Mouse (Mus musculus) heart, embryonic 11.5 days (tissue): ENCODE data around the gene Glyat. TPM values are rescaled to one million over a fixed set of nuclear protein-coding genes. Genes with fewer than 3 reads are reported as not detected.
"Not testable (repeated sequence)": the region's sequence is repeated elsewhere in the genome, so short reads cannot be mapped to it uniquely, and the experiment has no call there.

Experiments used
- ATAC-seq: fragments of 200-750 bp; cut with Nextera tagmentation; replicated peaks from 2 replicates; pipeline ENCODE4 v1.8.0; 2017; ENCODE audit warnings: moderate library complexity; ENCODE audit not compliant: insufficient number of reproducible peaks, low FRiP score, low TSS enrichment
- H3K27ac ChIP-seq: fragments of 300-500 bp; sonication (generic); 2 replicates; pipeline ENCODE4 v1.5.1; 2014; ENCODE audit warnings: mild to moderate bottlenecking, low read depth, low read length
- H3K27me3 ChIP-seq: fragments of 300-500 bp; sonication (generic); 2 replicates; pipeline ENCODE4 v1.6.1; 2014; ENCODE audit warnings: mild to moderate bottlenecking, low read length, mixed read lengths; ENCODE audit not compliant: control insufficient read depth, insufficient read depth
- H3K36me3 ChIP-seq: fragments of 300-500 bp; sonication (generic); 2 replicates; pipeline ENCODE4 v1.6.1; 2014; ENCODE audit warnings: mild to moderate bottlenecking, low read length, moderate library complexity, mixed read lengths; ENCODE audit not compliant: control insufficient read depth, insufficient read depth
- H3K4me1 ChIP-seq: fragments of 300-500 bp; sonication (generic); 2 replicates; pipeline ENCODE4 v1.6.1; 2014; ENCODE audit warnings: low read length; ENCODE audit not compliant: control insufficient read depth, insufficient read depth
- H3K4me2 ChIP-seq: fragments of 300-500 bp; sonication (generic); 2 replicates; pipeline ENCODE4 v1.6.1; 2014; ENCODE audit warnings: mild to moderate bottlenecking, moderate library complexity
- H3K4me3 ChIP-seq: fragments of 300-500 bp; sonication (generic); 2 replicates; pipeline ENCODE4 v1.5.1; 2014; ENCODE audit warnings: low read depth, low read length
- H3K9ac ChIP-seq: fragments of 300-500 bp; sonication (generic); 2 replicates; pipeline ENCODE4 v1.6.1; 2014; ENCODE audit warnings: mild to moderate bottlenecking, low read depth, low read length, moderate library complexity
- H3K9me3 ChIP-seq: fragments of 300-500 bp; sonication (generic); replicated peaks from 2 replicates; pipeline ENCODE4 v1.6.1; 2016; ENCODE audit warnings: low read length; ENCODE audit not compliant: control insufficient read depth
- WGBS: fragments of 180-500 bp; shearing (Covaris S2); extraction: QIAGEN DNeasy Blood & Tissue Kit; methylation state at CpG from one replicate; pipeline ENCODE4 v1.1.7; 2014; ENCODE audit not compliant: insufficient replicate concordance; 5-methylcytosine and 5-hydroxymethylcytosine counted together
- polyA plus RNA-seq: library from polyadenylated mRNA; unstranded; fragments of >200 nt; fragmentation: Nextera tagmentation; extraction: Ambion mirVana; gene quantifications from 2 replicates; pipeline ENCODE4 v1.2.1, GENCODE M21; 2014

Gene Glyat
- polyA plus RNA-seq, 1 experiment from 2014 or later, result not detected

DNA sequence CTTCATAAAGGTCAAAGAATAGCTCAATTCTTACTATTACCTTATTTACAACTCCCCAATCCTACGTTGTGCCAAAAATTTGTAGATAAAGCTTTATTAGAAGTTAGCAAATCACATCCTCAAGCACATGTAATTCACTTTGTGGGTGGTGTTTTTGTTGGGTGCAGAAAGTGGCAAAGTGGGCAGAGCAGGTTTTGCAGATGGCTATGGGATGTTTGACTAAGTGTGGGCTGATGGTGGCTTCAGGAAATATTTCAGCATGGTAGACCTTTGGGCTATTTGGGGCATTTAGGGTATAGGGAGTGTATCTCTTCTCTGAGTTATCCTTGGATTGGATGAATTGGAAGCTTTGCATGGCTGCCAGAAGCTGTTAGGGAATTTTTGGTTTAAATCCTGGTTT lies 33.0 kb downstream of the Glyat start:
- 72% methylated on average over 1 of the region's 1 CpGs for WGBS
- Histone ChIP-seq H3K4me2 (no peak overlapping the region), H3K9ac (no peak overlapping the region), H3K4me1 (no peaks in the 10 kb centered on the region), H3K36me3 (no peaks in the 10 kb centered on the region), H3K4me3 (no peak overlapping the region), H3K27me3 (no peaks in the 10 kb centered on the region), H3K9me3 (no peaks in the 10 kb centered on the region; the same call in 1 of the 2 replicates), H3K27ac (no peak overlapping the region)
- ATAC-seq, result no peak

DNA sequence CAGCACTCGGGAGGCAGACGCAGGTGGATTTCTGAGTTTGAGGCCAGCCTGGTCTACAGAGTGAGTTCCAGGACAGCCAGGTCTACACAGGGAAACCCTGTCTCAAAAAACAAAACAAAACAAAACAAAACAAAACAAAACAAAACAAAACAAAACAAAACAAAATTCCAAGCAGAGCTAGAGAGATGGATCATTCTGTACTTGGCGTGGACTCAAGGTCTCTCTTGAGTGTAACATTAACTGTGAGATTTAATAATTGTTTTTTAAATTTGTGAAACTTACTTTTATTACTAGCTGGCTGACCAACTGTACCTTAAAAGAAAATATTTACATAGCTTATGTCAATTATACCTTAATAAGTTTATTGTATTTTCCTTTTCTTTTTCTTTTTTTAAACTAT lies 35.5 kb downstream of the Glyat start:
- H3K4me3 ChIP-seq, H3K36me3 ChIP-seq, H3K9ac ChIP-seq, H3K9me3 ChIP-seq, H3K4me2 ChIP-seq, H3K4me1 ChIP-seq, ATAC-seq, H3K27ac ChIP-seq, H3K27me3 ChIP-seq: not testable (repeated sequence)
- 89% methylated on average over 3 of the region's 3 CpGs for WGBS

DNA sequence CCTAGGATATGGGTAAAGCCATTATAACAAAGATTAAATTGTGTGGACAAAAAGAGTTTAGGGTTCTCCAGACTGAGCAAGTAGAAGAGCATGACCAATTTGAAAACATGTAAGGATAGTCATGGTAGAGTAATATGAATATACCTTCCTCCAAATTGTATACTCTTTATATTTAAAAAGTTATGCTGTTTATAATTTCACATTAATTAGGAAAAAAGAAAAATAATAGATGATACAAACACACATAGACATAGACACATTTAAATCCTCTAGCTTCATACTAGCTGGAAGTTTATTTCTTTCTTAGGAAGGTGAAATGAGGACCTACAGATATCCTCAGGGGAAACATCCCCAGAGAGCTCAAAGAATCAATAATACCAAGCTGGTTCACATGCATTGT lies 37.0 kb downstream of the Glyat start, which contains the start of gene Olfr1442:
Olfr1442 (plus strand) TSS at position 301 of the 400 bp plus-strand sequence.
- Histone ChIP-seq H3K27me3 (no peaks in the 10 kb centered on the region), H3K27ac (no peak within 1 kb of the TSS), H3K4me3 (no peak within 1 kb of the TSS), H3K9ac (no peak within 1 kb of the TSS), H3K4me2 (no peak within 1 kb of the TSS), H3K4me1 (no peaks in the 10 kb centered on the region), H3K36me3 (no peaks in the 10 kb centered on the region), H3K9me3 (no peaks in the 10 kb centered on the region)
- ATAC-seq, result no peak

DNA sequence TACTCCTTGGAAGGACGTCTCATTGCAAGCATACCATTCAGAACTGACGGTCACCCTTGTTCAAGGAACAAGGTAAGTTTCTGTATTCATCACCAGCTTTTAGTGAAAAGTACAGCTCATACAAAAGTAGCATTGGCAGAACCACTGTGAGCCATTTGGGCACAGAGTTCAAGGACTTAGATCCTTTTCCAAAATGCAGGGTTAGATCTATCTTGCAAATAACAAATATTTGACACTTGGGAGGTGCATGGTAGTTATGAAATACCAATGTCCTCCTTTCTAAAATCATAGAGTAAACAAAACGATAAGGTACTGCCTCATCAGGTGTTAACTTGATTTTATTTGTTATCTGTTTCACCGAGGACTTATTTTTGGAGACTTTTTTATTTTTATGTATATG lies 37.9 kb downstream of the Glyat start:
- Histone ChIP-seq H3K4me1 (no peaks in the 10 kb centered on the region), H3K4me2 (no peak overlapping the region), H3K4me3 (no peak overlapping the region), H3K36me3 (no peaks in the 10 kb centered on the region), H3K27me3 (no peaks in the 10 kb centered on the region), H3K27ac (no peak overlapping the region), H3K9ac (no peak overlapping the region), H3K9me3 (no peaks in the 10 kb centered on the region)
- ATAC-seq, result no peak
- 82% methylated on average over 4 of the region's 4 CpGs for WGBS

DNA sequence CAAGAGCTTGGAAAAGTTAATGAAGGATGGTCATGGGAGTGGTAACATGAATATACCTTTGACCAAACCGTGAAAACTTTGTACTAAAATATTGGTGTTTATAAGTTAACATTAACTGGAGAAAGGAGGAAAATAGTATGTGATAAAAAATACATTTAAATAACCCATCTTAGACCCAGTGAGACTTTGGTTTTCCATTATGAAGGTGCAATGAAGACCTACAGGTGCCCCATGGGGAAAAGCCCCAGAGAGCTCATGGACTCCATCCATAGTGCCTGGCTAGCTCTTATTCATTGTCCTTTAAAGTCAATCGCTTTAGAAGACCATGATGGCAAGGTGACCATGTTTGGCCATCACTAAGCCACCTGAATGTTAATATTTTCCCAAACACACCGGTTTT lies 44.7 kb downstream of the Glyat start, which contains the start of gene Olfr1443:
Olfr1443 (plus strand) TSS at position 301 of the 400 bp plus-strand sequence.
- H3K4me1 ChIP-seq, result no peaks in the 10 kb centered on the region
- no peak within 1 kb of the TSS for H3K27ac ChIP-seq
- H3K4me3 ChIP-seq, result no peak within 1 kb of the TSS
- H3K9me3 ChIP-seq, result no peaks in the 10 kb centered on the region
- H3K27me3 ChIP-seq, result no peaks in the 10 kb centered on the region
- H3K9ac ChIP-seq, result no peak within 1 kb of the TSS
- 57% methylated on average over 3 of the region's 3 CpGs for WGBS
- no peaks in the 10 kb centered on the region for H3K36me3 ChIP-seq
- H3K4me2 ChIP-seq, result no peak within 1 kb of the TSS
- no peak for ATAC-seq

DNA sequence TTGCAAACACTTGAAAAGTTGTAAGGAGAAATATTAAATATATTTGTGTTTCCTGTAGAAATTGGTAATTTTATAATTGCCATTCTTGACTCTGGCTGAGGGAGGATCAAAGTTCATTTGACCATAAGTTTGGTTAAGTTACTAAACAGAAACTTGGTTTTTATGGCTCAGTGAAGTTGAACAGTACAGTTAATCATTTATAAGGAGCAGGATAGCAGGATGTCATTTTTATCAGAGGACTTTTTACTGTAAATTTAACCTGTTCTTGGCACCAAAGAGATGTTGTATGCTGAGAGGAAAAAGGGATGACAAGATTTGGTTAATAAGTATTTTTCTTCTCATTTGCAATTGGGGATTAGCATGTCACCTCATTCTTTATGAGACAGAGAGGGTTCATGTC lies 51.5 kb downstream of the Glyat start:
- Histone ChIP-seq H3K4me1 (no peaks in the 10 kb centered on the region), H3K4me2 (no peak overlapping the region), H3K36me3 (no peaks in the 10 kb centered on the region), H3K9ac (no peak overlapping the region), H3K9me3 (no peaks in the 10 kb centered on the region), H3K27ac (no peak overlapping the region), H3K4me3 (no peak overlapping the region), H3K27me3 (no peaks in the 10 kb centered on the region)
- no peak for ATAC-seq

DNA sequence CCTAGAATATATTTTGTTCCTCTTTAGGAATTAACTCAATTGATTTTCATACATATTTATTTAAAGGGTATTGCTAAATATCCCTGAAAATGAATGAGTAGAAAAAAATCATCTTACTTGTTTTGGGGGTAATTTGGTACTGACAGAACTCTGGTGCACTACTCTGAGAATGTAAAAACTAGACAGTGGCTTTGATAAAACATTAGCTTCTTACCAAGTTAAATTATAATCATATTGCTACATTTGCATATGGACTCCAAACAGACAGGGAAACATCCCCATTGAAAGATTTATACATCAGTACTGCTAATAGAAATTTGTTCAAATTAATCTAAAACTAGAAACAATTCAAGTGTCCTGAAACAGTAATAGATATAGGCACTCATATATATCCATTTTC lies 52.1 kb downstream of the Glyat start:
- no peaks in the 10 kb centered on the region for H3K36me3 ChIP-seq
- H3K9ac ChIP-seq, result no peak overlapping the region
- H3K9me3 ChIP-seq, result no peaks in the 10 kb centered on the region
- no peak overlapping the region for H3K4me3 ChIP-seq
- no peak overlapping the region for H3K27ac ChIP-seq
- no peaks in the 10 kb centered on the region for H3K4me1 ChIP-seq
- H3K4me2 ChIP-seq, result no peak overlapping the region
- ATAC-seq, result no peak
- no peaks in the 10 kb centered on the region for H3K27me3 ChIP-seq

DNA sequence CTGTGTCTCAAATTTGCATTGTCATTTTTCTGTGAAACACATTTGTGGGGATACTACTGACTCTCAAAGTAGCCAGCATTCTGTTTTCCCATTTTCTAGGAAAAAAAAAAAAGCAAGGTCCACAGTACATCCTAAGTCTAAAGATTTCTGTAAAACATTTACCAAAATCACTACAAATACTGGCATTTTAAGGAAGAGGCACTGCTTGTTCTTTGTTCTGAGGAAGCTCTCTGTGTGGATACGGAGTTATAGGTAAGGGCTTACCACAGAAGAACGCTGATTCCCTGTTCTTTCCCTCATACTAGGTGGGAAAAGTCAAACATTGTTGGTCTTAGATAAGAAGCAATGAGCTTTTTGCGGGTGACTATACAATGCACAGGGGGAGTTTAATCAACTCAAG lies 62.5 kb downstream of the Glyat start, which contains the start of gene Keg1:
Keg1 (plus strand) TSS at position 197 of the 400 bp plus-strand sequence.
- Histone ChIP-seq H3K36me3 (no peaks in the 10 kb centered on the region), H3K9ac (no peak within 1 kb of the TSS), H3K4me3 (no peak within 1 kb of the TSS), H3K4me1 (no peaks in the 10 kb centered on the region), H3K27me3 (no peaks in the 10 kb centered on the region), H3K4me2 (no peak within 1 kb of the TSS), H3K9me3 (no peaks in the 10 kb centered on the region), H3K27ac (no peak within 1 kb of the TSS)
- no peak for ATAC-seq
- WGBS, result 71% methylated on average over 3 of the region's 3 CpGs

DNA sequence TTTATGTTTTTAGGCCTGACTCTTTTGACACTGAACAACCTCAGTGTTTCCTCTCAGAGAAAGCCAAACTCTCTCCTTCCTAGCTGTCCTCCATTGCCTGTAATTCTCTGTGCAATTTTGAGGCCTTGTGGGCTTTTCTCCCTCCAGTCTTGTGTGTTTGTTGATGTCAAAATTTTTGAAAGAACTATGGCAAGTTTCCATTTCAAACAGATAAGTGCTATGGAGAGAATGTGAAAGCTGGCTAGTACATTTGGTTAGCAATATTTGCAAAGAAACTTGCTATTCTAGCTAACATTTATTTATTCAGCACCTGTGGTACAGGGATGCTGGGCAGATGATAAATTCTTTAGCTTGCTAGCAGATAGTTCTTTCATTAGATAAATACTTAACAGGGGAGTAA lies 63.1 kb downstream of the Glyat start:
- Histone ChIP-seq H3K36me3 (no peaks in the 10 kb centered on the region), H3K27ac (no peak overlapping the region), H3K27me3 (no peaks in the 10 kb centered on the region), H3K4me3 (no peak overlapping the region), H3K4me2 (no peak overlapping the region), H3K9me3 (no peaks in the 10 kb centered on the region), H3K9ac (no peak overlapping the region), H3K4me1 (no peaks in the 10 kb centered on the region)
- no peak for ATAC-seq
